Mouse (Mus musculus) adipocyte (in vitro differentiated cells): Measurements from ENCODE around the gene Itga3.

Experiments
- DNase-seq: peaks from one replicate; pipeline ENCODE4 v3.0.0-alpha.2; 2016; ENCODE audit warnings: low spot score

The Itga3 gene

DNA sequence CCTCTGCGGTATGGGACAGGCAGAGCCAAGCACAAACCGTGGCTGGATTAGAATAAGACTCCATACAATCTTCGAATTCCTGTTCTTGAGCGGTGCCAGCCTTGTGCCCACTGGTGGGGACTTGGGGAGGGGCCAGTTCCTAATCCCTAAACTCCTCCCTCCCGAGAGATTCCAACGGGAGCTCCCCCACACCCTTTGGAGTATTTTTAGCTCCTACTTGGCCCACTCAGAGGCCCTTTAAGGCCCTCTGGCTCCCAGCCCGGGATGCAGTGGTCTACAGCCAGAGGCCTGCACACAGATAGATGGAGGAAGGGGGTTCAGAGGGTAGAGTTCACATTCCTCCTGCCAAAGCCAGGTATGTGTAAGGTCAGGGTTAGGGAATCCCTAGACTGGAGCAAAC, 5.3 kb downstream of the Itga3 start:
- DNase-seq, result no peak

DNA sequence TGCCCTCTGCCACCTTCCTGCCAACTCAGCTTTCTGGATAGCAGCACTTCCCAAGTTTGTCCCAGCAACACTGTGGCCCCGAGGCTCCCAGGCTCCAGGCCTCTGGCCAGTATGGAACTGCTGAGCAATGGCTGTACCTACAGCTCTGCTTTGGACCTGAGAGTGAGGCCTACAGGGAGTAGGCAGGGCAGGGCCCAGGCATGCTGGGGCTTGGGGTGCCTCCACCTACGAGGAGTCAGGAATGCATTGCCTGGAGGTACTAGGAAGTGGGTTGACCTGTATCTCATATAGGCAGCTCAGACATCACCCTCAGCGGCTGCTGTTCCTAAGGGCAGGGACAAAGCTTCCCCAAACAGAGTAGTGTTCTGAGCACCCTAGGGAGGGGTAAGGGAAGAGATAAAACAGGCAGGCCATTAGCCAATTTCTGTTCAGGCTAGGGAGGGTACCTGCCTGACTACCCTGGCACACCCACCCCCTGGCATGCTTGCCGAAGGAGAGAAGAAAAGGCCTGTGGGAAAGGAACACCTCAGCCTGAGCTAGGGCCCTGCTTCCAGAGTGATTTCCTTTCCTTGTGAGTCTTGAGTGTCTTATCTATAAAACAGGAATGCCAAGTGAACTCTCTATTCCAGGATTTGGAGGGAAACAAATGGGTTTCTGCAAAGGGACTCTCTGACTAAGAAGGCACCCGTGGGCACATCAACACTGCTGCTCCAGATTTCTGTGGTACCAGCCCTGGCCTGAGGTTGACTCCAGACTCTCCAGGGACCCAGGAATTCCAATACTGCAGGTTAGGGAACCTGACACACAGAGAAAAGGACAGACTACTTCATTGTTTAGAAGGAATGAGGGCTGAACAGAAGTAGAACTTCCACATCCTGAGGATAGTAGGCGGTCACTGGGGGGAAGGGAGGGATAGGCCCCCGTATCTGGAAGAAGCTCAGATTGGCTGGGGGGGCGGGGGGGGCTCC, 6.2 kb downstream of the Itga3 start:
- DNase-seq, result no peak

DNA sequence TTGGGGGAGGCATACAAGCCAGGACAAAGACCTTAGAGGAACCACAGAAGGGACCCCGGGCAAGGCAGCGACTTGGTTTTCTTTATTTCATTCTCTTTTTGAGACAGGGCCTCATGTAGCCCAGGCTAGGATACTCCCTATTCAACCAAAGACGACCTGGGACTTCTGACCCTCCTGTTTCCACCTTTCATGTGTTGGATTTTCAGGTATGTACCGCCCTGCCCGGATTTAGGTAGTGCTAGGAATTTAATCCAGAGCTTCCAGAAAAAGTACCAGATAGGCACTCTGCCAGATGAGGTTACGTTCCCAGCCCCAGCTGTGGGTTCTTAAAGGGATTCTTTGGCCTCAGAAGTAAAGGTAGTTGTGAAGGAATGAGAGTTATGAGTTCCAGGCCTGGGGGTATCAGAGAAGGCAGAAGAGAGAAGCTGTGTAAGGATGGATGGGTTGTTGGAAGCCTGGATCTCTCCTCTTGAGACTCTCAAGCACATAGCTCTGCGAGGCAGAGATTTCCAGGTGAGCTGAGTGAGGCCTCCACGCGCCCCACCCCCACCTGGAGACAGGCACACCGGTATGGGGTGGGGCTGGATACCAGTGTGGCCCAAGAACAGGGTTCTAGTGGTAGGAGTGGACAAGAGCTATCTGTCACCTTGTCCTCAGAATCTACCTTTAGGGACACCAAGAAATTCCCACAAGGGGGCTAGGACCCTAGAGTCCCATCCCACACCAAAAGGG, 7.2 kb downstream of the Itga3 start:
- DNase-seq, result no peak

DNA sequence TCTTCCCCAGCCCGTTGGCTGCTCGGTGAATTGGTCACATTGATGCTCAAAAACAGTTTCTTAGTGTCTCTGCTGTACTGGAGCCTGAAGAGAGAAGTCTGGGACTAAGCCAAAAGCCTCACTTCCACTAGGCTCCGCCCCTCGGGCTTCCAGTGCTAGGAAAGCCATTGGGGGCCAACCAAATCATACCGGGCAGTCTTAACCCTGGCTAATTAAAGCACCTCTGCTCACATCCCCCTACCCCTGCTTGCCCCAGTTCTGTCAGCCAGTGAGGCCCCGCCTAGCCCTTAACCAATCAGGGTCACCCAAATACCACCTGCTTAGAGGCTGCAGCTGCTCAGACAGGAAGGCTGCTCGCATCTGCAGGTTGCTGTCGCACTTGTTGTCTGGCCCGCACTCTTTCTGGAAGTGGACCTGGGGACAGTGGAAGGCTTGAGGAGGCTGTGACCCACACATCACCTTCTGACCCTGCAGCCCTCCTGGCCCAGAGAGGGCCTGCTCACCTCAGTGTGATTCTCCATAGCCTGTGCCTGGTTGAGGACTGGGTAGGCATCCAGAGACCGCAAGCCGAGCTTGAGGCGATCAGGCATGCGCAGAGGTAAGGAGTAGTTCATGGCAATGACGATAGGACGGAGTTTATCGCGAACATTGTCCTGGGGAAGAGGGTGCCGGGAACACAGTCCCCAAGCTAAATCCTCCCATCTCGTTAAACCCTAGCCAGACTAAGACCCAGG, 19.7 kb downstream of the Itga3 start:
- no peak for DNase-seq

DNA sequence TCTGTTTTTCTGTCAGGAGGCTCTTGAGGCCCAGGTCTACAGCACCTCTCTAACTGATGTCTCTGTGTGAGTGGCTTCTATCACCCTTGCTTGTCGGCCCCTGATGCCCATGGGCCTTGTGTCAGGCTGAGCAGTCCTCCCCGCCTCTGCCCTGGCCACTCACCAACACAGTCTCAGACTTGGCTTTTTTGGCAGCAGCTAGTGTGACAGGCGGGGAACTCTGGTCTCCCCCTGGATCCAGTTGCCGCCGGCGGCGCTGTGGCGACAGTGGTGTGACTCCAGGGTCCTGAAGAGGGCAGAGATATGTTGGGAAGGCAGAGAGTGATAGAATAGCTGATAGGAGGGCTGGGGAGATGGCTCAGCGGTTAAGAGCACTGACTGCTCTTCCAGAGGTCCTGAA, 23.5 kb downstream of the Itga3 start:
- no peak for DNase-seq

DNA sequence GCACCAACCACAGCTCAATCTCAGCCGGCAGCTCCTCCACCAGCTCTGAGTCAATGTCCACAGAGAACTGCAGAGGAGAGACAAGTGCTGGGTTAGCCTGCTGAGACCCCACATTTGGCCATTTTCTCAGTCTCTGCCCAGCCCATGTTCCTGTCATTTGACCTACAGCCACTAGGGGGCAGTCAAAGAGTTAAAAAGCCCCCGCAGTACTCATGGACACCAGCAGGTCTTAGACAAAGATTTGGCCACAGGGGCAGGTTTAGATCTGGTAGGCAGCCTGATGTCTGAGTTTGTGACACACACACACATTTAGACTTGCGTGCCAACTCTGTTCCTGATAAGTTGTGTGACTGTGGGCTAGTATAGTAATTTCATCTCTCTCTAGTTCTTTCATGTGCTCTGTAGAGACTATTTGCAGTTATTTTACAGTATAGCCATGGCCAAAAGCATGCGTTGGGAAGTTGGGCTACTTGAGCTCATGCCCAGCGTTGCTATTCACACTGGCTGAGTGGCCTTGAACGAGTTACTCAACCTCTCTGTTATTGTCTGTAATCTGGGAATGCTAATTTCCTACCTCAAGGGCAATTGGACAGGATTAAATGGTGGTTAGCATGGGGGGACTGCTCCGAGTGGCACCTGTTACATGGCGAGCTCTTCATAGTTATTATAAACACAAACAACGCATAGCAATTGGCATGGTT, 29.5 kb downstream of the Itga3 start:
- peak; percentile 76 for DNase-seq

DNA sequence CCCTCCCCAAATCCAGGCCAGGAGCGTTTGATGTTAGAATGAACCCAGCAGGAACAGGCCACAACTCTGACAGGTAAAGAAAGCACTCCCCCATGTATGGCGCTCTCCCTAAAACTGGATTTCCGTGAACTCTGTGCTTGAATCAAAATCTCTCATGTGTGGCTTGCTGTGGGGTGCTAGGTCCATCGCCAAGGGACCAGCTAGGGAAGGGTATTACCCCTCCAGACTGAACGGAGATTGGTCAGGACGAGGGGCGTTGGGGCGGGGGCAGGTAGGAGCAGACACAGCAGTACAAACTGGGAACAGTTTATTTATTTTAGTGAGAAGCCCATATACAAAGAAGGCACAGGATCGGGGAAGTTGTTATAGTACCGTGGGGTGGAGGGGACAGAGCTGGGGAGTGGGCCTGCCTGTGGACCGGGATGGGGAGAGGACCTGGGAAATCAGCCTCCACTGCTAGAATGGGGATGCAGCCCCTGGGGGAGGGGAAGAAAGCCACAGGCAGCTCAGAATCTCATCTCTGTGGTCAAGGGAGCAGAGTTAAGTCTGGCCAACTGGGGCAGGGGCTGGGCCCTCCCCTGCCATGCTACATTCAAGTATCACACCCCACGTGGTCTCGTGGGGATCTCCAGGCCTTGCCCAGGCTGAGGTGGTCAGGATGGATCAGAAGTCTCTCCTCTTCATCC, 32.3 kb downstream of the Itga3 start:
- DNase-seq, result no peak

DNA sequence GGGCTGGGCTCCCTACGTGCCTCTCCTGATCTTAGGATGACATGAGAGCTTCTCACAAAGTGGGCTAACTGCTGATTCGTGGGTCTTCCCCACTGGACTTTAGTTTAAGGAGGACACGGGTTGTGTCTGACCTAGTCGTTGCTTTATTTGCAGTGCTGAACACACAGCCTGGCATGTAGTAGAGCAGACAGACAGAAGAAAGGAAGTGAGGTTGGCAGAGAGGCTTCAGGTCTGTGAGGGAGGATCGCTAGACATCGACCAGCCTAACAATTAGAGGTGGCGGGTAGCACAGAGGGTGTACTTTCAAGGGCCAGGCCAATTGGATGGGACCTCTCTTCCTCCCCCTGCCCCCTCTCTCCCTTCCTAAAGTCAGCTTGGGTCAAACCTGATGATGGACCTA, 33.0 kb downstream of the Itga3 start:
- DNase-seq, result no peak

DNA sequence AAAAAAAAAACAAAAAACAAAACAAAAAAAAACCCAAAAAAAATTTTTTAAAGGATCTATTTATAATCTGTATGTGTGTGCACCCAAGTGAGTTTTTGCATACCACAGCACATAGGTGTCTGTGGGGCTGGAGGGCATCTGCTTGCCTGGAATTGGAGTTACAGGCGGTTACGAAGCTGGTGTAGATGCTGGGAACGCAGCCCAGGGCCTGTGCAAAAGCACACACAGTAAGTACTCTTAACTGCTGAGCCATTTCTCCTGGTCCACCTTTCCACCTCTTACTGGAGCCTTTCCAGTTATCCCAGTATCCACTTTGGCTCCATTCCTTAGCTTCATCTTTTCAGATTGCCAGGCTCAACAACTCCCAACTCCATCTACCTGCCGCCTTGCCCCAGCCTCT, 33.5 kb downstream of the Itga3 start:
- no peak for DNase-seq

DNA sequence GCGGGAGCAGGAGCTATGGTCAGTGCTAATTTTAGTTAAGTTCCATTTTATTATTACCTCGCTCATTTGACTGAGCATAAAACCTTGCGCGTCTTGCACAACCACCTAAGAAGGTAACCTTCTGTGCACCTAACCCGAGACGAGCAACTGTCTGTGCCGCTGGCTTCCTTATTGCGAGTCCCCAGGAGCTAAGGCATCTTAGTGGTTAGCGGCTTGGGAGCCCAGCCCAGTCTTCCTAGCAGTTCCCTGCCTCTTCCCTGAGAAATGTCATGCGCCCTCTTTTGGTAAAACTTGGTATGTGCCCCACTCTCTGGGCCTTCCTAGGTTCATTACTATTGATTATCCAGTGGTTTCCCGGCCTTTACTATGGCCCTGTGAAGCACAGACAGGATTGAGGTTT, 34.5 kb downstream of the Itga3 start:
- DNase-seq, result peak; percentile 96

DNA sequence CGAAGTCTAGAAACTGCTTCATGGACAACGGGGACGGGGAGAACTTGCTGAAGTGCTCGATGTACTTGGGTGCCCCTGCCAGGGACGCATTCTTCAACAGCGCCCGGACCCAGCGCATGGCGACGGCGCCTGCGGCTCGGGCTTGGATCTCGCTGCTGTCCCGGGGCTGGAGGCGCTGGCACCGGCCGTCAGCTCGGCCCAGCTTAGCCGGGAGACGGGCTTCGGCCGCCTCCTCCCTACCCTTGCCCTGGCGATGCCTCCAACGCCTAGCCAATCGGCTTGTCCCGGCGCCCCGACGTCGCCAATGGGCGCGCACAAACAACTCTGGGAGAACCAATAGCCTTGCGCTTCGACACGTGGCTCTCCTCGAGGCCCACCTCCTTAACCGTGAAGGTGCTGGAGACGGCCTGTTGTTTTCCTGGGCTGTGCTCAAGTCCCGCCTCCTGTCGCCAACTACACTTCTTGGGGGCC, 35.4 kb downstream of the Itga3 start, which contains the start of gene Pdk2:
TSS of gene Pdk2 (minus strand) at position 216 of the 471 bp plus-strand sequence.
- DNase-seq, result peak; percentile 98

DNA sequence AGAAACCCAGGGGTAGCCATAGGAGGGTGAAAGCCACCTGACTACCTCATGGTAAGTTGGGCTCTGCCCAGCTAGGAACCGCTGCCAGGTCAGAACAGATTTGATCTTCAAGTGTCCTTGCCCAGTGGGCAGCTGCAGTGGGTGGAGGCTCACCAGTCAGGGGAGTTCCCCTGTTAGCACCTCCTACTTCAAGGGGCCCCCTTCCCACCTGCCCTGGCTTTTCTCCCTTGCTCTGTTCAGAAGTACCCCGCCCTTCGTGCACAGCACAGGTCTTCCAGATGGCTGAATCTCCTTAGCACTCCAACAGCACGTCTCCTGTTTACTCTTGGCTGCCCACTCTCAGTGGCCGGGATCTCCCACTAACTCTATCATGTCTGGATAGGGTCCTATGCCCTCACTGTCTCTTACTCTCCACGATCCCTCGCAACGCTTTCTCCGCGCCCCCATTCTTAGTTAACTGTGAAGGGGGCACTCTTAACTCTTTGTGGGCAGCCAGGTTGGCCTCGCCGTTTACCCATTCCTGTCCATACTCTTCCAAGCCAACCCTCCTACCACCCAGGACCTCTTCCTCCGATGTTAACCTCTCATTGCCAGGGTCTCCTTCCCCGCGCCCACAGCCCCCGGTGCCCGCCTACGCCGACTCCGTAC, 36.0 kb downstream of the Itga3 start:
- DNase-seq, result peak; percentile 38

DNA sequence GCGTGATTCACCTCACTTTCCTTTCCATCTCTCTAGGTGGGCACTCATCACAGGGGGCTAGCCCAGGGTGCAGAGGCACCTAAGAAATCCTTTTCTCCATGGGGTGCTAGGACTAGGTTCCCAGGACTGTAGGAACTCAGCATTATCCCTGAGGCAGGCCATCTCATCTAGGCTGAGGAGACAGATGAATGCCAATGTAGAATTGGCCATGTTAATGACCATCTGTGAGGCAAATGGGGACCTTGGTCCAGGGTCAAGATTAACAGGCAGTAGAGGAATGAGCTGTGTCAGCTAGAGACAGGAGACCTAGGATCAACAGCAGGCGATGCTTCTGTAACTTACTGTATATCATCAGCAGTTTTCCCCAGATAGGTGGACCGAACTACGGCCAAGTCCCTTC, 36.8 kb downstream of the Itga3 start:
- DNase-seq, result peak; percentile 13

DNA sequence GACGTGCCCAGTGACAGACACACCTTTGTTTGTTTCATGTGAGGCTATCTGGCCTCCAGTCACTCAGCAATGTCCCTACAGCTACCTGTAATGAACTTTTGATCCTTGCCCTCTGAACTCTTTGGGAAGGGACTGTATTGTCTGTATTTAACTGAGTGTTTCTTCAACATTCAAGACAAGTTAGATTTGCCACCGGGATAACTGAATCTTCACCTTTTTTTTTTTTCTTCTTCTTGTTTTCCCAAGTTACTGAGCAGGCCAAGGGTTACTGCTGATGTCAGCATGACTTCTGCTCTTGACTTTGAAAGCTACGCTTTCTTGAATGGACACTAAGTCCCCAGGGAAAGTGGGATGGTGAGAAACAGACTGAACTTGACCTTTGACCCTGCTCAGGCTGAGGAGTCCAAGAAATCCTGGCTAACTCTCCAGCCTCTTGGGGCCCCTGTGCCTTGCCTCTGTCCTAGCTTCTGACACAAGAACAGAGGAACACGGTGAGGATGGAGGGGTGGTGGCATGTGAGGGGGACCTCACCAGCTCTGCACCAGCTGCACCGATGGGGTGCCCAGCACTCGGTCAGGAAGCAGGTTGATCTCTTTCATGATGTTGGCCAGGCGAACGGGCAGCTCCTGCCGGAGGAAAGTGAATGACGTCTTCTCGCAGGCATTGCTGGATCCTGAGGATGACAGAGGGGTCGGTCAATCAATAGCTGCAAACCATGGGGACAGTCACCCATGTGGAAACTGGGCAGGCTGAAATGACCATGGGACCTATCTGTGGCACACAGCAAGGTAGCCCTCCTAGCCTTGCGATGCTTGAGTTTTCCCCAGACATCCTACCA, 37.6 kb downstream of the Itga3 start:
- DNase-seq, result peak; percentile 95

DNA sequence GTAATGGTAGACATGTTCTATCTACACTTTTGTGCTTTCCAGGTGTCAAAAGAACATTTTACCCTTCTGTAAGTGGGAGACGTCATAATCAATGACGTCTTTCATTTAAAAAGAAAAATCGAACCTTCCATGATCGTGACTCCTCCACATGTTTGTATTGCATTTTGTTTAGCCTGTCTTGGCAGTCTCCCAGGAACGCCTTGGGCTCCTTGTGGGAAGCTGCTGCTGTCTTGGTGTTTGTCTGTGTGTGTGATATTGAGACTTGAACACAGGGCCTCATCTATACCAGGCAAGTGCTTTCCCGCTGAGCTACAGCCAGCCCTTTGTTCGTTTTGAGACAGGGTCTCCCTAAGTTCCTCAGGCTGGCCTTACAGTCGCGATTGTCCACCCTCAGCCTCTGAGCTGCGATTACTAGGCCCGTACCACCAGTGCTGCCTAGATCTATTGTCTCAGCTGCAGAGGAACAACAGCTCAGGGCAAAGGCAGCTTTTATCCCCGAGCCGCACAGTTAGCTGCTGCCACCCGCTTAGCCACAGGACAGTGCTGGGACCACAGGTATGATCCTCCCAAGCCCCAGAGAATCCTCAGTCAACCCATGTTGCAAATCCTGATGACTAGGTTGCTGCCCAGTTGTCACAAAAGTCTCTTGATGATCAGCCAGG, 38.3 kb downstream of the Itga3 start:
- peak; percentile 28 for DNase-seq

DNA sequence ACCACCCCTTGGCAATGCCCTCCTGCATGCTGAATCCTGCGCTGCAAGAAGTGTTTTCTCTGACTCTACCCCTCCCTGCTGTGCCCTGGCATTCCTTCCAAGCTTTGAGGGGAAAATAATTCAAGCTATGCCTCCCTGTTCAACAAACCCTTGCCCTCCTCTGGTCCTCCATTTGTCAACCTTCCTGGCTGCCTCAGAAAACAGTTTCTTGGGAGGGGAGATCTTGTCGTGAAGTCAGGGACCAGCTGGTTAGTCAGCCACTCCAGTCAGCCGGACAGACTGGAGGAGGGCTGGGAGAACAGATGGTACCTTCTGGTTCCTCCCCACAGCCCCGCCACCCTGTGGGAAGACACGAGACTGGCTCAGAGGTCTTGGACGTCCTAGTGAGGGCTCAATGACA, 39.3 kb downstream of the Itga3 start:
- DNase-seq, result no peak

DNA sequence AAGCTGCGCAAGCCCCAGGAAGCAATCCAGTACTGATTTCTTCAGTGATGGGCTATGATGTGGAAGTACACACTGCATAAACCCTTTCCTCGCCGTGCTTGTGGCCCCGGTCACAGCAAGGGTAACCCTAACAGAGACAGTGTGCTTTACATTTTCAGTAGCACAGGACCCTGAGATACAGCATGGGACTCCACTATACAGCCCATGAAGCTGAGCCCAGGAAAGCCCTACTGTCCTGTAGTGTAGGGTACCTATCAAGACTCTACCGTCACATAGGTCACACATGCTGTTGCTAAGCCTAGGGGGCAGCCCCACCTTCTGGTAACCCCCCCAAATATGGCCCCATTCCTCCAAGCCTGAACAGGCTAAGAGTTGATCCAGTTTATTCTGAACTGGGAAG, 40.1 kb downstream of the Itga3 start:
- no peak for DNase-seq

DNA sequence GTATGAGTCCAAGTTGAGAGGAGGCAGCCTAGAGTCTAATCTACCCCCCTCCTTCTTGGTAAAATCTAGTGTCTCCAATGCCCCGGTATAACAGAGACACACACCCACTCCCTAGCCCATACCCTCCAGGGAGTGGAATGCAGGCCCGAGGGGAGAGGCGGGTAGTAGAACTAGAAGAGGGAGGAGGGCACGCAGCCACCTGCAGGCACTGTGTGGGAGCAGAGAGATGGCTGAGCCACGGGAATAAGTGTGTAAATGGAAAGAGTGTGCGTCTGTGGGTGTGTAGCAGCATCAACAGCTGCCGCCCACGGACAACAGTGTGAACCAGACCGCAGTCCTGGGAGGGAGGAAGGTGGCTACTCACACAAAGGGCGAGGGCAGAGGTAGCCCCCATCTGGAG, 41.7 kb downstream of the Itga3 start:
- no peak for DNase-seq

DNA sequence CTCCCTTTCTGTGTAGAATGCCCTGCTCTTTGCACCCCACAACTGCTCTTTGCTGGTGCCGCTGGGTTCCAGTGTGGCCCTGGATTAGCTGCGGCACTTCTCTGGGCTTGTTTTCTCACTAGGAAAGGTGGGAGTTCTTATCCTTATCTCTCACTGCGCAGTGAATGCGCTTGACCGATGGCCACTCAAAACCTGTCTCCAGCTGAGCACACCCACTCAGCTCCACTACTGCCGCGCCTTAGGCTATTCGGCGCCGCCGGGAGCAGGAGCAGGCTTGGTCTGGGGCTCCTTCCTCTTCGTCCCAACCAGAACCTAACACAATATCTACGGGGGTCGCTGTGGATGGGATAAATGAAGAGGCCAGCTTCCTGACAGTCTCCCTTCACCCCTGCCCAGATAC, 43.0 kb downstream of the Itga3 start:
- no peak for DNase-seq
